ENCODE assay signal across 20 mouse cellular contexts in the genomic region with DNA sequence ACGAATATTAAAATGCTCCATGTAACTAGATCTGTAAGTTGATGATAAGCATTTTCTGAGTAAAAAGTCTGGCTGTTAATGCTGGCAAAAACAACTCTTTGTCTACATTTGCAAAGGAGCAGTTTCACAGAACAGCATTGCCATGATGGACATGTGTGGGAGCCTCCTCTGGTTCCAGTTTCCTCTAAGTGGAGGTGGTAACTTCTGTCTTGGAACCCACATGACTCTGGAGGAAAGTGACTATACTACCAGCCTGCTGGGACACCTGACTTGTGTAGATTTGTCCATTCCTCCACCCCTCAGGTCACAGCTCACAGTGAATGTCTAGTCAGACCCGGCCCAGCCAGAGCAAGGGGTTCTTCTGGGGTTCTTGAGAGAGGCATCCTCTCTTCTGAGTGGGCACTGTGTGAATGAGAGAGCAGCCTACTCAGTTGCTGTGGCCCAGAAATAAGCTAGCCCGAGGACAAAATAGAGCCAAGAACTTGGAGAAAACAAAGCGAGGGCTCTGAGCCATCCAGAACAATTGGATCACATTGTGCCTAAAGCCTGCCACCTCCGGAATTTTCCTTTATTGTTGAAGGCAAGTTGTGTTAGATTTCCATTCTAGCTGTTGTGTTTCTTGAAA.
DNase-seq lines count a peak whose midpoint lies in the region; ATAC-seq and TF ChIP-seq lines count a peak whose summit lies in the region.
"Had no signal": no experiment of that assay in that cellular context is flagged by ENCODE, and none has a peak within 500 bp of the region (broad histone marks: within the 10 kb centered on the region; RNA-seq: fewer than 3 reads in every experiment).

No protein-coding gene starts in this region.

- no peak overlapping the region for H3K27ac ChIP-seq in kidney, adult 2 months (ENCODE audit: insufficient read depth, low read depth, low read length)
- H3K27ac ChIP-seq: embryonic facial prominence, embryonic 15.5 days; hindbrain, embryonic 10.5 days; limb, embryonic 12.5 days had no signal

- no peaks in the 10 kb centered on the region for H3K4me1 ChIP-seq in kidney, adult 2 months (ENCODE audit: control insufficient read depth, insufficient read depth, low read length)
- H3K4me1 ChIP-seq: embryonic facial prominence, embryonic 15.5 days; limb, embryonic 12.5 days had no signal

- DNase-seq in frontal cortex, postnatal 14 days (ENCODE audit: low spot score in 2 of 2) = no peak
- DNase-seq in left cerebral cortex, adult 11 months (ENCODE audit: low spot score) = peak; percentile 47
- DNase-seq in left cerebral cortex, postnatal 10 days (ENCODE audit: extremely low spot score in 1 of 2, low spot score in 2 of 2) = no peak
- DNase-seq in frontal cortex, postnatal 36 days (ENCODE audit: low spot score in 2 of 2) = peak; percentile 58 to 60
- DNase-seq in left cerebral cortex, adult 8-10 months (ENCODE audit: low spot score in 2 of 2) = peak; percentile 26 to 65
- no peak for DNase-seq in adrenal gland, postnatal 4 days (ENCODE audit: low spot score in 2 of 2)
- no peak for DNase-seq in kidney, adult 2 months
- DNase-seq: adrenal gland, adult 8-10 months; cerebellum, adult 9-10 months; kidney, adult 11 months; kidney, postnatal 4 days; lung, adult 18-20 months; lung, postnatal 10 days; thymus, postnatal 25 days had no signal

- H3K36me3 ChIP-seq in kidney, adult 2 months (ENCODE audit: control insufficient read depth, insufficient read depth, low read length) = no peaks in the 10 kb centered on the region
- H3K36me3 ChIP-seq: embryonic facial prominence, embryonic 15.5 days; hindbrain, embryonic 10.5 days; limb, embryonic 12.5 days had no signal

- no peak for TF ChIP-seq CTCF in kidney, adult 2 months (conservative IDR thresholded peaks at IDR 0.05; ENCODE audit: insufficient read depth, insufficient read length, low read depth, low read length)

- no peak overlapping the region for H3K4me3 ChIP-seq in kidney, adult 2 months (ENCODE audit: insufficient read depth, low read depth, low read length)
- H3K4me3 ChIP-seq: embryonic facial prominence, embryonic 15.5 days; hindbrain, embryonic 10.5 days; limb, embryonic 12.5 days had no signal

- intact Hi-C loops in left cerebral cortex, postnatal 10 days (cut with DNase I) = no loop called here

- TF ChIP-seq POLR2A in kidney, adult 2 months (IDR thresholded peaks at IDR 0.05; ENCODE audit: low read depth, low read length) = no peak

- peak; percentile 91 for ATAC-seq in frontal cortex, adult (ENCODE audit: low TSS enrichment)
- ATAC-seq: activated CD4-positive, CD25-positive, alpha-beta regulatory T cell, adult 4 months; forebrain, embryonic 14.5 days had no signal

- no peaks in the 10 kb centered on the region for H3K27me3 ChIP-seq in kidney, adult 2 months (replicated peaks; ENCODE audit: control insufficient read depth, insufficient read depth, low read length)
- H3K27me3 ChIP-seq: embryonic facial prominence, embryonic 15.5 days; limb, embryonic 12.5 days had no signal

- WGBS in kidney, adult 2 months = 83% methylated on average over 5 of the region's 5 CpGs

Comparison
In these comparisons a context has a peak if more than half of its experiments do, and no peak if none do; other contexts are left out.
1. DNase-seq: peak in left cerebral cortex, adult 11 months (single experiment), frontal cortex, postnatal 36 days (2 of 2) and left cerebral cortex, adult 8-10 months (2 of 2); none in frontal cortex, postnatal 14 days (0 of 2), left cerebral cortex, postnatal 10 days (0 of 2), adrenal gland, postnatal 4 days (0 of 2) and kidney, adult 2 months (single experiment).